Mouse (Mus musculus) intestine, embryonic 15.5 days (tissue): ENCODE data around the gene Naglu. TPM values are rescaled to one million over a fixed set of nuclear protein-coding genes. Genes with fewer than 3 reads are reported as not detected.

Source experiments
- ATAC-seq: fragments of 200-750 bp; cut with Nextera tagmentation; 2 replicates; pipeline ENCODE4 v1.8.0; 2017; ENCODE audit warnings: moderate TSS enrichment, moderate library complexity
- H3K27ac ChIP-seq: fragments of 300-500 bp; sonication (generic); 2 replicates; pipeline ENCODE4 v1.5.1; 2015; ENCODE audit warnings: mild to moderate bottlenecking, inconsistent platforms
- H3K27me3 ChIP-seq: fragments of 300-500 bp; sonication (generic); replicated peaks from 2 replicates; pipeline ENCODE4 v1.6.1; 2015; ENCODE audit warnings: inconsistent platforms
- H3K36me3 ChIP-seq: fragments of 300-500 bp; sonication (generic); 2 replicates; pipeline ENCODE4 v1.6.1; 2015; ENCODE audit warnings: inconsistent platforms
- H3K4me1 ChIP-seq: fragments of 300-500 bp; sonication (generic); replicated peaks from 2 replicates; pipeline ENCODE4 v1.6.1; 2015; ENCODE audit warnings: inconsistent platforms
- H3K4me2 ChIP-seq: fragments of 300-500 bp; sonication (generic); replicated peaks from 2 replicates; pipeline ENCODE4 v1.6.1; 2015; ENCODE audit warnings: mild to moderate bottlenecking, inconsistent platforms
- H3K4me3 ChIP-seq: fragments of 300-500 bp; sonication (generic); replicated peaks from 2 replicates; pipeline ENCODE4 v1.5.1; 2015; ENCODE audit warnings: inconsistent platforms
- H3K9ac ChIP-seq: fragments of 300-500 bp; sonication (generic); 2 replicates; pipeline ENCODE4 v1.6.1; 2015; ENCODE audit warnings: inconsistent platforms
- H3K9me3 ChIP-seq: fragments of 300-500 bp; sonication (generic); 2 replicates; pipeline ENCODE4 v1.6.1; 2016; ENCODE audit warnings: inconsistent platforms
- WGBS: fragments of 180-500 bp; shearing (Covaris S2); methylation state at CpG from one replicate; pipeline ENCODE4 v1.1.7; 2015; 5-methylcytosine and 5-hydroxymethylcytosine counted together
- polyA plus RNA-seq: library from polyadenylated mRNA; unstranded; fragments of >200 nt; fragmentation: Nextera tagmentation; extraction: Ambion mirVana; gene quantifications from 2 replicates; pipeline ENCODE4 v1.2.1, GENCODE M21; 2015

Naglu gene
- polyA plus RNA-seq, 1 experiment from 2014 or later, result 14.9 TPM

DNA sequence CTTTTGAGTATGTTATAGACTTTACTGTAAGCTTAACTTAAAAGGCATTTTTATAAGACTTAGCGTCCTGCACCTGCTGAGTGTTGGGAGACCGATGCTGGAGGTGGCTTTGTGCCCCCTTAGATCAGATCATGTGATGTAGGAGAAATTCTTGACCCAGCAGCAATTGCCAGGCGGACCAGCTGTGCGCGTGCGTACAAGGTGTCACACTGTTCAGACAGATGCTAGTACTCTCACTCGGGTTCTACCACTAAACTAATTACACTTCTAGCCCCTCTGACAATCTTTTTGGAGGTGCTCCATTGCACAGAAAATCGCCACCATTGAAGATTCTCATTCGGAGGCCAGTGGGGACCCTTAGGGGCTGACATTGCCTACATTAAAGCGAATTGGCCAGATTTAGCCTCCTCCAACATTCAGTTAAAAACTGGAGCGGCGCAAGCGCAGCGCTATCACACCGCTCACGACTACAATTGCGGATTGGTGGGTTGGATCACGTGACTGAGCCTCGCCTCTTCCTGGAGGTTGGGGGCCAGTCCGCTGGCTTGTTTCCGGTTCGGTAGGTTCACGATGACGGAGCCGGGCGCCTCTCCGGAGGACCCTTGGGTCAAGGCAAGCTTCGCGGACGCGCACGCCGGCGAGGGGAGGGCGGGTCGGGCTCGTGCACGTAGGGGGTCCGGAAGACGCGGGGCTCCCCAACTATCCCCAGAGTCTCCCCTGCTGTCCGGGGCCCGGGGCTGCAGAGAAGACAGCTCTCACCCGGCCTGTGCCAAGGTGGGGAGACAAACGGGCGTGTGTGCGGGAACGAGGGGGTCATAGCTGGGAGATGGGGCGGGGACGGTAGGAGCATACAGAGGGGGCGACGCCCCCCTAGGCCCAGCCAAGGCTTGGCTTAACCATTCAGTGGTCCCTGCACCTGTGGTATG, 17.2 kb downstream of the Naglu start, which contains the start of gene Mlx:
Gene Mlx (plus strand): TSS at position 522 of the 926 bp plus-strand sequence.
- Histone ChIP-seq H3K4me3 (peak within 1 kb of the TSS; percentile 65), H3K4me1 (peaks cover 38% of the 10 kb centered on the region), H3K4me2 (peak within 1 kb of the TSS; percentile 82), H3K27me3 (no peaks in the 10 kb centered on the region), H3K9ac (peak within 1 kb of the TSS; percentile 70), H3K27ac (peak within 1 kb of the TSS; percentile 89), H3K36me3 (peaks cover 28% of the 10 kb centered on the region), H3K9me3 (no peaks in the 10 kb centered on the region)
- ATAC-seq, result peak; percentile 88
- 2% methylated on average over 52 of the region's 52 CpGs for WGBS

DNA sequence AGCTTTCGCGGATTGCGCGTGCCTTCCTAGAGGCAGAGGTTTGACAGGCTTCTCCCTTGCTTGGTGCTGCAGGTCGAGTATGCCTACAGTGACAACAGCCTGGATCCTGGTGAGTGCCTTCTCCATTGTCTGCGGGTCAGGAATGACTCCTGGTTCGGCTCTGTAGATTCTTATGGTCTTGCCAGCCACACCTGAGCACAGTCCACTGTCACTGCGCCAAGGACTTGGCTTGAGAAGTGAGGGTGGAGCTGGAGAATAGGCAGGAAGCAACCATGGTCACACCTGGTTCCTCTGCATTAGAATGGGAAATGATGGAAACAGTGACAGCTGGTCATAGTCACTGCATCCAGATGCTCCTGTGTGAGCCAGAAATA, 17.9 kb downstream of the Naglu start:
- Histone ChIP-seq H3K9ac (peak overlapping the region; percentile 70), H3K4me3 (peak overlapping the region; percentile 65), H3K4me1 (peaks cover 38% of the 10 kb centered on the region), H3K27ac (peak overlapping the region; percentile 89), H3K27me3 (no peaks in the 10 kb centered on the region), H3K36me3 (peaks cover 31% of the 10 kb centered on the region), H3K9me3 (no peaks in the 10 kb centered on the region), H3K4me2 (peak overlapping the region; percentile 82)
- 8% methylated on average over 8 of the region's 8 CpGs for WGBS
- ATAC-seq, result peak; percentile 25

DNA sequence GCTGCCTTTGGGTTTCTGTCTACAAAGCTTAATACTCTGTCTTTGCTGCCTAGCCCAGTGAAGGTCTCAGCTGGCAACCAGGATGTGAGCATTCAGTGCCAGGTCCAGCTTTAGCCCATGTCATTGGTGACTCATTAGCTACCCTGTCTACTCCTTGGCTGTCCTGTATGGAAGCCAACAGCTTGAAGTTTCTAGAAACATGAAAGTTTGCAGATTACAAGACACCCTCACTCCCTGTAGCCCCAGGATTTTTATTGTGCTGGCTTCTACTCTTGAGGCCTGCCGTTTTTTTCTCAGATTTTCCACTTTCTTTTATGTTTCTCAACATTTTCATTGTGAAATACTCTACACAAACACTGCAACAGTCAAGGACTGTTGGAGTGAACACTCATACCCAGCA, 20.1 kb downstream of the Naglu start:
- Histone ChIP-seq H3K4me2 (no peak overlapping the region), H3K27me3 (no peaks in the 10 kb centered on the region), H3K27ac (no peak overlapping the region), H3K9me3 (no peaks in the 10 kb centered on the region), H3K36me3 (peaks cover 34% of the 10 kb centered on the region), H3K9ac (no peak overlapping the region), H3K4me1 (peaks cover 31% of the 10 kb centered on the region), H3K4me3 (no peak overlapping the region)
- no peak for ATAC-seq
- WGBS, result 85% methylated on average over 1 of the region's 1 CpGs

DNA sequence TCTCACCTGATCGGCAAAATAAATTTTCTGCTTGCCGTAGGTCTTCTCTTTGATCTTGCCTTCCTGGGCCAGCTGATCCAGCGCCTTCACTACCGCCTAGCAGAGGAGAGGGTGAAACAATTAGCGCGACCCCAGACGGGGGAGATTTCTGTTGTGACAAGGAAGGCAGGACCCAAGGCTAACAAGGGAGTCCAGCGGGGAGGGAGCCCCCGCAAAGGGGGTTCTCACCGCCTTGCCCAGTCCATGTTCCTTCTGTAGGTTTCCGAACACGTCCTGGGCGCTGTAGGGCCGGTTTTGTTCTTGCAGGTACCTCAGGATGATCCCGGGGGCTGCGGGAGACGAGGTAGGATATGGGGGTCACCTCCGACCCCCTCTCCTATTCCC, 25.1 kb downstream of the Naglu start:
- Histone ChIP-seq H3K4me2 (peak overlapping the region; percentile 95), H3K27me3 (no peaks in the 10 kb centered on the region), H3K27ac (peak overlapping the region; percentile 95; the same call in 1 of the 2 replicates), H3K36me3 (peaks cover 45% of the 10 kb centered on the region), H3K9me3 (no peaks in the 10 kb centered on the region), H3K4me1 (peaks cover 11% of the 10 kb centered on the region), H3K9ac (peak overlapping the region; percentile 78), H3K4me3 (peak overlapping the region; percentile 81)
- under 1% methylated on average over 18 of the region's 18 CpGs for WGBS
- peak; percentile 48 for ATAC-seq

DNA sequence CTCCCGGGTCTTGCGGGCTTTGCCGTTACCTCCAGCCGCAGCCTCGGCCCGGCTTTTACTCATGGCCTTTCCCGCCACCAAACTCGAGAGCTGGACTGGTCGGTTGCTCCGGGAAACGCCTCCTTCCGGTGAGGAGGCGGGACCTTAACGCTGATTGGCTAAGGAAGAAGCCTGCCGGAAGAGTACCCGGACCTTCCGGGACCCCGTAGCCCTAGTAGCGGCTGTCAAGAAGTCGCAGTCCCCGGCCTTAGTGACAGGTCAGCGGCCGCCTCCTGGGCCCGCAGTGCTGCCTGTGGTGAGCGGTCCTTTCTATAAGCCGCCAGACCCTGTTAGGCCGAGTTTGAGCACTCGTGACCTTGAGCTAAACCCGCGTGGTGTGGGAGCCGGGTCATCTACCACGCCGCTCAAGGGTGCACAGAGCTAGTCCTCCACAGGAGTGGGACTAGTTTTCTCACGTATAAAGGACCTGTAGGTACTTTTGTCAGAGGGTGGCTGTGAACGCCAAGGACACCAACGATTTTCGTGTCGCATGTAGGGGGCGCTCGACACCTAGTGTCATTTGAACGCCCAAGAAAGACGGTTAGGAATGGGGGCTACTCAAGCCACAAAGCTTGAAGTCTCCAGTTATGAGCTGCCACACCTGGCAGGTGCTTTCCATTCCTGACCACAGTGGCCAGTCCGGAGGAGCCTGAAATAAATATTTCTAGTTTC, 25.7 kb downstream of the Naglu start, which contains the start of gene Psmc3ip:
Gene Psmc3ip (minus strand): TSS at position 123 of the 711 bp plus-strand sequence.
- H3K4me1 ChIP-seq, result peaks cover 11% of the 10 kb centered on the region
- H3K36me3 ChIP-seq, result peaks cover 39% of the 10 kb centered on the region
- peak; percentile 98 for ATAC-seq
- peak within 1 kb of the TSS; percentile 81 for H3K4me3 ChIP-seq
- peak within 1 kb of the TSS; percentile 78 for H3K9ac ChIP-seq
- H3K9me3 ChIP-seq, result no peaks in the 10 kb centered on the region
- under 1% methylated on average over 43 of the region's 43 CpGs for WGBS
- H3K27me3 ChIP-seq, result no peaks in the 10 kb centered on the region
- H3K4me2 ChIP-seq, result peak within 1 kb of the TSS; percentile 95
- H3K27ac ChIP-seq, result peak within 1 kb of the TSS; percentile 95

DNA sequence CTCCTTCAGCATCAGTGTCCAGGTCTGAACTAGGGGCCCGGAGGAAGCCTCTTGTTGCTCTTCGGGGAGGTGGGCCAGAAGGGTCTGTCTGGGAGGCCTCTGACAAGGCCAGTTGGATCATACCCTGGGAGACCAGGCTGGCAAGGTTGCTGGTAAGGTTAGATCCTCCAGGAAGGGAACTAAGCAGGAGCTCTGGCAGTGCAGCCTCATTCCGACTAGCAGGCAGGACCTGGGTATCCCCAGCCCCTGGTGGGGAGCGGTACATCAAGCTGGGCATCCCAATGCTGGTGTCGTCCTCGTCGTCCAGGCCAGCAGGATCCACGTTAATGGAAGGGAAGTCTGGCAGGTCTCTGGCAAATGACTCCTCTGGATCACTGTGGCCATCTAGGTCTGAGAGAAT, 28.4 kb downstream of the Naglu start:
- H3K36me3 ChIP-seq, result peaks cover 31% of the 10 kb centered on the region

DNA sequence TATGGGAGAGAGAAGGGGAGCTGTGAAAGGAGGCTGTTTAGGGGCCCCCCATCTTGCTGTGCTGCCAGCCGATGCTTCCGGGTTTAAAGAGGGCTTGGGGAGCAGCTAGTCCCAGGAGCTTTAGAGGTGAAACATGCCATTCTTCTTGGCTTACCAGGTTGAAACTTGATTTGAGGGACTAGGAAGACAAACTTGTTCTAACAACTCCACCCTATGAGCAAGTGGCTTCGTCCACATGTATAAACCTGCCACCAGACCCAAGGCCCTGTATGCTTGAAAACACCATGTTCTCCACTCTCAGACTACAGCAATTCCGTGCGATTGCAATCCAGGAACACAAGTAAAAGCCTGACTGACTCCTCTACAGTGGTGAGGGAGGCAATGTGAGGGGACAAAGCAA, 33.2 kb downstream of the Naglu start:
- H3K36me3 ChIP-seq, result peaks cover 20% of the 10 kb centered on the region
- no peak overlapping the region for H3K9ac ChIP-seq
- 94% methylated on average over 5 of the region's 5 CpGs for WGBS
- no peak overlapping the region for H3K4me3 ChIP-seq
- no peak for ATAC-seq
- no peaks in the 10 kb centered on the region for H3K9me3 ChIP-seq
- H3K4me2 ChIP-seq, result no peak overlapping the region
- no peaks in the 10 kb centered on the region for H3K4me1 ChIP-seq
- H3K27me3 ChIP-seq, result no peaks in the 10 kb centered on the region
- no peak overlapping the region for H3K27ac ChIP-seq

More for the DNA sequence above, 28.4 kb downstream of the Naglu start:
- Histone ChIP-seq H3K27me3 (no peaks in the 10 kb centered on the region), H3K4me1 (peaks cover 11% of the 10 kb centered on the region), H3K4me2 (no peak overlapping the region), H3K9ac (no peak overlapping the region), H3K4me3 (no peak overlapping the region), H3K27ac (no peak overlapping the region), H3K9me3 (no peaks in the 10 kb centered on the region)
- 84% methylated on average over 8 of the region's 8 CpGs for WGBS
- ATAC-seq, result no peak

DNA sequence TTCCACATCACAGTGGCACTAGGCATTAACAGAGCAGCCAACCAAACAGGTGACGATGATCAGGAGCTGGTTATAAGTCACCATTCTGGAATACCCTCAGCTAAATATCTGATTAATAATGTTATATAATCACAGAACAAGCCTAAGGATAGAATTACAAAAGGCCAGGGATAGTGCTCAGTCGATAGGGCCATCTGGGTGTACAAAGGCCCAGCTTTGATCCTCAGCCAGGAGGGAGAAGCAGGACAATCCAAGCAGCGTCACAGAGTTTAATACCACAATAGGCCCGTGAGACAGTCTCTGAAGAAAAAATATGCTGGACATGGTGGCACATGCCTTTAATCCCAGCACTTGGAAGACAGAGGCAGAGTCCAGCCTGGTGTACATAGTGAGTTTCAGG, 39.5 kb downstream of the Naglu start:
- Histone ChIP-seq H3K27me3 (no peaks in the 10 kb centered on the region), H3K27ac (no peak overlapping the region), H3K36me3 (no peaks in the 10 kb centered on the region; the same call in 1 of the 2 replicates), H3K9me3 (no peaks in the 10 kb centered on the region), H3K9ac (no peak overlapping the region), H3K4me3 (no peak overlapping the region), H3K4me2 (no peak overlapping the region), H3K4me1 (peaks cover 2% of the 10 kb centered on the region; the same call in 1 of the 2 replicates)
- 83% methylated on average over 4 of the region's 4 CpGs for WGBS
- ATAC-seq, result no peak

DNA sequence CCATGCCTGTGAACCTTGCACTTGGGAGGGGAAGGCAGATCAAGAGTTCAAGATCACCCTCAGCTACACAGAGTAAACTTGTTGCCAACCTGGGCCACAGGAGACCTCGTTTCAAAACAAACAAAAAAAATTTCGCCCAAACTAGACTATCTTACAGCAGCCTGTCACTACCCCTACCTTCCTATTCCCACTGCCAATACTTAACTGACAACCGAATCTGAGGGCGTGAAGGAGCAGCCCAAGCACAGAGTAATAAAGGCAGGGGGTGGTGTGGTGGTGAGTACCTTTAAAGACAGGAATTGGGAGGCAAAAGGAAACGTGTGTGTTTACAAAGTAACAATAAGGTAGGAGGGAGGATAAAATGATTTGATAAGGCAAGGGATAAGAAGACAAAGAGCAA, 40.9 kb downstream of the Naglu start:
- WGBS, result 48% methylated on average over 5 of the region's 5 CpGs

DNA sequence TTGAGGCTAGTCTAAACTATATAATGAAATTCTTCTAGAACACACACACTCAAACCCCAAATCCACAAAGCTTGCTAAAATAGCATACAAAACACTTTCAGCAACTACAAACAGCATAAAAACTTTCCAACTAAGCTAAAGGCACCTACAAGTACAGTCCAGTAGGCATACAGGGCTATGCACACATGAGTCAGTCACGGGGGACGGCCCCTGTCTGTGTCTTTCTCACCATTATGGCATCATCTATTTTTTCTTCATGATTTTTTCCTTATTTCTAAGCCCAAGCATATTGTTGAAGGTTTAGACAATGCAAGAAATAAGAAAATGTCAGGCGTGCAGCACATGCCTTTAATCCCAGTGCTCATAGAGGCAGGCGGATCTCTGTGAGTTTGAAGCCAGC, 41.4 kb downstream of the Naglu start:
- WGBS, result 92% methylated on average over 4 of the region's 4 CpGs
- H3K27ac ChIP-seq, result no peak overlapping the region

More for the DNA sequence above, 40.9 kb downstream of the Naglu start:
- Histone ChIP-seq H3K4me2 (no peak overlapping the region), H3K27me3 (no peaks in the 10 kb centered on the region), H3K4me3 (no peak overlapping the region), H3K36me3 (no peaks in the 10 kb centered on the region; the same call in 1 of the 2 replicates), H3K27ac (no peak overlapping the region), H3K9ac (no peak overlapping the region), H3K4me1 (peaks cover 2% of the 10 kb centered on the region; the same call in 1 of the 2 replicates), H3K9me3 (no peaks in the 10 kb centered on the region)
- 0 out of 2 replicates have a peak, but pooled peaks have one; percentile 36 for ATAC-seq

DNA sequence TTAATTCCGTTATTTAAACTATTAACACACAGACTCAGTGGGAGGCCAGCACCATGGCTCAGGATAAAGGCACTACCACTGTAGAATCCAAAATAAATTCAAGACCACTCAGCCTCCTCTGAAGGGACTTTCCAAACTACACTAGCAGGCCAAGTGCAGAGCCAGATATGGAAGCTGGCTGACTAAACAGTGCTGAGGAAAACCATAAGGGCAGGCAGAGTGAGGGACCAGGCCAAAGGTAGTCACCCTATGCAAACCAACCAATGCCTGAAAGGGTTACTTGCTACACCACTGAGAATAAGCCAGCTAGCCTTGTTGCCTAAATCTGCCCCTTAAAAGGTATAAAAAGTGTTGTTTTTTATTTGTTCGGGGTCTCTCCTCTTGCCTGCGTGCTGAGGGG, 42.4 kb downstream of the Naglu start:
- H3K27ac ChIP-seq, result no peak overlapping the region
- no peaks in the 10 kb centered on the region for H3K9me3 ChIP-seq
- WGBS, result 88% methylated on average over 3 of the region's 3 CpGs
- H3K27me3 ChIP-seq, result no peaks in the 10 kb centered on the region
- H3K4me1 ChIP-seq, result peaks cover 5% of the 10 kb centered on the region; the same call in 1 of the 2 replicates
- ATAC-seq, result no peak
- no peaks in the 10 kb centered on the region; the same call in 1 of the 2 replicates for H3K36me3 ChIP-seq
- H3K9ac ChIP-seq, result no peak overlapping the region
- H3K4me2 ChIP-seq, result no peak overlapping the region
- no peak overlapping the region for H3K4me3 ChIP-seq

More for the DNA sequence above, 41.4 kb downstream of the Naglu start:
- Histone ChIP-seq H3K4me2 (no peak overlapping the region), H3K9ac (no peak overlapping the region), H3K4me1 (peaks cover 5% of the 10 kb centered on the region; the same call in 1 of the 2 replicates), H3K9me3 (no peaks in the 10 kb centered on the region), H3K36me3 (no peaks in the 10 kb centered on the region; the same call in 1 of the 2 replicates), H3K27me3 (no peaks in the 10 kb centered on the region), H3K4me3 (no peak overlapping the region)
- no peak for ATAC-seq

DNA sequence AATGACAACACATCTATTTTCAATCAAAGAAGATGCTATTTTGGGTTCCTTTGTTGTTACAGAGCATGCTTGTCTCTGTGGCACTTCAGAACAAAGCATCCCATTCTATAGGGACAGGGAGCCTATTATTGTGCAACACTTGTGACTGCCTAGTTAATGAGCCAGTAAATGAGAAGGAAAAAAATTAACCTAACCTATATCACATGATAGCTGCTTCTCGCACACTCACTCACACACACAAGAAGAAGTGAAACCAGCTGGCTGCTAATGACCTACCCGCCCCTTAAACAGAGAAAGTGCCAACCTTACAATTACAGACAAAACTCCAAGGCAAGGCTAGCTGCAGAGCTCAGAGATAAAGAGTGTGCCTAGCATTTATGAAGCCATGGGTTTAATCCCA, 45.8 kb downstream of the Naglu start:
- Histone ChIP-seq H3K27me3 (no peaks in the 10 kb centered on the region), H3K4me1 (peaks cover 16% of the 10 kb centered on the region), H3K4me2 (no peak overlapping the region), H3K9ac (no peak overlapping the region), H3K4me3 (no peak overlapping the region), H3K9me3 (no peaks in the 10 kb centered on the region), H3K27ac (no peak overlapping the region), H3K36me3 (no peaks in the 10 kb centered on the region)
- ATAC-seq, result no peak
- WGBS, result 48% methylated on average over 2 of the region's 2 CpGs
